Mouse (Mus musculus): ENCODE measurements around the gene Rps27l.

Gene Rps27l

GRCm38 (mm10) chr9:66945647-66946641, at the start of gene Rps27l:
Rps27l (plus strand) TSS chr9:66946086.
- under 1% methylated on average over 77 of the region's 77 CpGs for WGBS

GRCm38 (mm10) chr9:66896951-66897350, 48.9 kb upstream of the Rps27l start:
- WGBS: 75% methylated on average over 6 of the region's 6 CpGs

- 64% methylated on average over 6 of the region's 6 CpGs for WGBS
These were observed 48.0 kb upstream of the Rps27l start for GRCm38 (mm10) chr9:66897851-66898250.

- 67% methylated on average over 2 of the region's 2 CpGs for WGBS
These were observed 46.8 kb upstream of the Rps27l start for GRCm38 (mm10) chr9:66899072-66899471.

- 80% methylated on average over 4 of the region's 4 CpGs for WGBS
These were observed 46.4 kb upstream of the Rps27l start for GRCm38 (mm10) chr9:66899526-66899925.

- WGBS: 72% methylated on average over 9 of the region's 9 CpGs
These were observed 39.9 kb upstream of the Rps27l start for GRCm38 (mm10) chr9:66905990-66906389.

GRCm38 (mm10) chr9:66907126-66907525, 38.8 kb upstream of the Rps27l start:
- 95% methylated on average over 8 of the region's 8 CpGs for WGBS

- 86% methylated on average over 5 of the region's 5 CpGs for WGBS
These were observed 38.0 kb upstream of the Rps27l start for GRCm38 (mm10) chr9:66907746-66908397.

- WGBS: 86% methylated on average over 7 of the region's 7 CpGs
These were observed 36.0 kb upstream of the Rps27l start for GRCm38 (mm10) chr9:66909922-66910321.

- WGBS: 96% methylated on average over 5 of the region's 5 CpGs
These were observed 35.2 kb upstream of the Rps27l start for GRCm38 (mm10) chr9:66910677-66911076.

GRCm38 (mm10) chr9:66913254-66913934, 32.5 kb upstream of the Rps27l start:
- WGBS: 97% methylated on average over 5 of the region's 5 CpGs

GRCm38 (mm10) chr9:66914540-66914939, 31.3 kb upstream of the Rps27l start:
- 80% methylated on average over 3 of the region's 3 CpGs for WGBS

- WGBS: 69% methylated on average over 5 of the region's 5 CpGs
These were observed 30.5 kb upstream of the Rps27l start for GRCm38 (mm10) chr9:66915401-66915800.

- WGBS: 80% methylated on average over 9 of the region's 9 CpGs
These were observed 29.8 kb upstream of the Rps27l start for GRCm38 (mm10) chr9:66915869-66916785.

GRCm38 (mm10) chr9:66917216-66917891, 28.5 kb upstream of the Rps27l start:
- 76% methylated on average over 8 of the region's 8 CpGs for WGBS

GRCm38 (mm10) chr9:66917892-66918255, 28.0 kb upstream of the Rps27l start:
- WGBS: 66% methylated on average over 1 of the region's 1 CpGs

GRCm38 (mm10) chr9:66918672-66919330, 27.1 kb upstream of the Rps27l start:
- 1% methylated on average over 27 of the region's 27 CpGs for WGBS

GRCm38 (mm10) chr9:66919382-66919971, 26.4 kb upstream of the Rps27l start, which contains the start of gene Rab8b:
Rab8b (minus strand) TSS chr9:66919687.
- WGBS: under 1% methylated on average over 47 of the region's 49 CpGs

GRCm38 (mm10) chr9:66919981-66920380, 25.9 kb upstream of the Rps27l start:
- WGBS: 1% methylated on average over 14 of the region's 14 CpGs
